Mouse (Mus musculus) hindbrain, embryonic 11.5 days (tissue): ENCODE results near the gene Cpeb4. TPM values are rescaled to one million over a fixed set of nuclear protein-coding genes. Genes with fewer than 3 reads are reported as not detected.
A peak's percentile ranks its signal among the peaks of the same experiment; 100 is the strongest.

Experiments used
- ATAC-seq: fragments of 200-750 bp; cut with Nextera tagmentation; 2 replicates; pipeline ENCODE4 v1.8.0; 2017; ENCODE audit warnings: mild to moderate bottlenecking, moderate TSS enrichment, moderate library complexity; ENCODE audit not compliant: low FRiP score
- DNase-seq: peaks from one replicate; pipeline ENCODE4 v3.0.0-alpha.2; 2015; ENCODE audit warnings: low spot score
- H3K27ac ChIP-seq: fragments of 300-500 bp; sonication (generic); 2 replicates; pipeline ENCODE4 v1.5.1; 2014; ENCODE audit warnings: mild to moderate bottlenecking, low read depth, low read length
- H3K27me3 ChIP-seq: fragments of 300-500 bp; sonication (generic); 2 replicates; pipeline ENCODE4 v1.6.1; 2014; ENCODE audit warnings: mild to moderate bottlenecking, low read length, moderate library complexity, mixed read lengths; ENCODE audit not compliant: control insufficient read depth, insufficient read depth
- H3K36me3 ChIP-seq: fragments of 300-500 bp; sonication (generic); 2 replicates; pipeline ENCODE4 v1.6.1; 2014; ENCODE audit warnings: mild to moderate bottlenecking, low read length, moderate library complexity, mixed read lengths; ENCODE audit not compliant: control insufficient read depth, insufficient read depth
- H3K4me1 ChIP-seq: fragments of 300-500 bp; sonication (generic); replicated peaks from 2 replicates; pipeline ENCODE4 v1.6.1; 2014; ENCODE audit warnings: low read length, mixed read lengths; ENCODE audit not compliant: control insufficient read depth, insufficient read depth
- H3K4me2 ChIP-seq: fragments of 300-500 bp; sonication (generic); replicated peaks from 2 replicates; pipeline ENCODE4 v1.6.1; 2014; ENCODE audit warnings: mild to moderate bottlenecking, low read depth, low read length
- H3K4me3 ChIP-seq: fragments of 300-500 bp; sonication (generic); 2 replicates; pipeline ENCODE4 v1.5.1; 2014; ENCODE audit warnings: low read depth, low read length
- H3K9ac ChIP-seq: fragments of 300-500 bp; sonication (generic); 2 replicates; pipeline ENCODE4 v1.6.1; 2014; ENCODE audit warnings: low read depth, low read length
- H3K9me3 ChIP-seq: fragments of 300-500 bp; sonication (generic); 2 replicates; pipeline ENCODE4 v1.6.1; 2016; ENCODE audit warnings: low read length; ENCODE audit not compliant: control insufficient read depth
- WGBS: fragments of 180-500 bp; shearing (Covaris S2); extraction: QIAGEN DNeasy Blood & Tissue Kit; methylation state at CpG from one replicate; pipeline ENCODE4 v1.1.7; 2014; 5-methylcytosine and 5-hydroxymethylcytosine counted together
- polyA plus RNA-seq: library from polyadenylated mRNA; unstranded; fragments of >200 nt; fragmentation: Nextera tagmentation; extraction: Ambion mirVana; gene quantifications from 2 replicates; pipeline ENCODE4 v1.2.1, GENCODE M21; 2014

The Cpeb4 gene
- polyA plus RNA-seq, 1 experiment from 2014 or later, result 14.3 TPM

- Histone ChIP-seq H3K9ac (no peak overlapping the region), H3K4me2 (no peak overlapping the region), H3K27me3 (no peaks in the 10 kb centered on the region), H3K36me3 (no peaks in the 10 kb centered on the region), H3K27ac (no peak overlapping the region), H3K4me1 (no peaks in the 10 kb centered on the region), H3K4me3 (no peak overlapping the region), H3K9me3 (no peaks in the 10 kb centered on the region)
- 91% methylated on average over 10 of the region's 10 CpGs for WGBS
- no peak for DNase-seq
- ATAC-seq, result no peak
Measured at GRCm38 (mm10) chr11:31936910-31937525, 65.0 kb downstream of the Cpeb4 start.

DNA sequence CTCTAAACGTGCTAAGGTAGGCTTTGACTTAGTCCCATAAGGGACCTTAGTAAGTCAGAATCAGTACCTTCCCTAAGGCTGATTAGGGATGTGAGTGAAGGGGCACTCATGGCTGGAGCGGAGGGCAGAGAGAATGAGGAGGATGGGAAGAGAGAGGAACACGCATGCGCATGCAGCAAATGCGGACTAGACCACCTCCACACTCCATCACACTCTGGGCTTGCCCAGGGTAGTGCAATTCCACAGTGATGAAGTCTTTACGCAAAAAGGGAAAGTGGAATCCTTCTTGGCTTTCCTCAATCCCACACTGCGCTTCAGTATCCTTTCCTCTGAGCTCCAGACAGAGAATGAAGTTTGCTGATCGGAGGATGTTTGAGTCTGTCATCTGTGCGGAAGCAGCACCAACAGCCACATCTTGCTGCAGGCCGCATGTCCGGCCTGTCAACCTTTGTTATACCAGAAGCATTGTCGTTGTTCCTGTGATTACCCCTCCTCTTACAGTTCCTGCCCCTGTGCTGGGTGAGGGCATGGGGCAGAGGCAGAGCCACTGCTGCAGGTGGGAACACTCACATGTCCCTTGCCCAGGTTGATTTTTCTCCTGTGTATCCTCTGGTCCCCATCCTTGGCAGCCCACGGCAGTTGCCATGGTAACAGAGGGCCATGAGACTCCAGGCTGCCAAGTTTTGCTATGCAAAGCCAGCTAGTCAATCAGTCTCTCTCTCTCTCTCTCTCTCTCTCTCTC lies 69.1 kb downstream of the Cpeb4 start:
- 81% methylated on average over 13 of the region's 13 CpGs for WGBS
- Histone ChIP-seq H3K4me3 (no peak overlapping the region), H3K27ac (0 out of 2 replicates have a peak overlapping the region, but pooled peaks have one; percentile 24), H3K4me2 (no peak overlapping the region), H3K9ac (no peak overlapping the region), H3K4me1 (no peaks in the 10 kb centered on the region), H3K36me3 (no peaks in the 10 kb centered on the region), H3K9me3 (no peaks in the 10 kb centered on the region), H3K27me3 (no peaks in the 10 kb centered on the region)
- peak; percentile 42 for DNase-seq
- ATAC-seq, result 0 out of 2 replicates have a peak, but pooled peaks have one; percentile 47

- no peaks in the 10 kb centered on the region for H3K4me1 ChIP-seq
- no peak for DNase-seq
- no peaks in the 10 kb centered on the region for H3K36me3 ChIP-seq
- no peak for ATAC-seq
- no peak overlapping the region for H3K27ac ChIP-seq
- no peaks in the 10 kb centered on the region for H3K27me3 ChIP-seq
- H3K9me3 ChIP-seq, result no peaks in the 10 kb centered on the region
- H3K9ac ChIP-seq, result no peak overlapping the region
- WGBS, result 81% methylated on average over 4 of the region's 4 CpGs
- no peak overlapping the region for H3K4me2 ChIP-seq
- H3K4me3 ChIP-seq, result no peak overlapping the region
Measured at GRCm38 (mm10) chr11:31941640-31942638, 69.9 kb downstream of the Cpeb4 start.

DNA sequence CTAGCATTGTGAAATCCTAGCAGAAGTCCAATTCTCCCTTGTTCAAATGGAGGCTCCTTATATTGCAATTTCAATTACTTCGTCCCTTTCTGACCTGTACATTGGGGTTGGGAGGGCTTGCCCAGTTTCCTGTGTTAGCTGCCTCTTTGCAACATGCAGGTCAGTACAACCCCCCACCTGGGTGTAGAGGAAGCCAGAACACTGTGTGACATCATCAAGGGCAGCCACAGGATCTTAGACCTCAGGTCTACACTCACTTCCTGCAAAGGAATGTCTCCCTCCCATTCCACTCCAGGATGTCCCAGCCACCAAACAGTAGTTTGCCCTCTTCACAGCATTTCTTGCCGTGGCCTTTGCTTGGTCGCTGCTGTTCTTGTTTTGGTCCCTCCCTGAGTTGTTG lies 73.5 kb downstream of the Cpeb4 start:
- no peak overlapping the region for H3K9ac ChIP-seq
- no peaks in the 10 kb centered on the region for H3K27me3 ChIP-seq
- WGBS, result 85% methylated on average over 3 of the region's 3 CpGs
- H3K4me3 ChIP-seq, result no peak overlapping the region
- H3K4me2 ChIP-seq, result no peak overlapping the region
- no peak overlapping the region for H3K27ac ChIP-seq
- H3K9me3 ChIP-seq, result no peaks in the 10 kb centered on the region
- DNase-seq, result no peak
- H3K36me3 ChIP-seq, result no peaks in the 10 kb centered on the region
- ATAC-seq, result no peak
- no peaks in the 10 kb centered on the region for H3K4me1 ChIP-seq

- peak overlapping the region; percentile 35 for H3K4me3 ChIP-seq
- H3K9ac ChIP-seq, result peak overlapping the region; percentile 35
- DNase-seq, result peak; percentile 22
- 15% methylated on average over 15 of the region's 15 CpGs for WGBS
- no peaks in the 10 kb centered on the region for H3K9me3 ChIP-seq
- H3K4me2 ChIP-seq, result peak overlapping the region; percentile 45
- no peaks in the 10 kb centered on the region for H3K36me3 ChIP-seq
- peak; percentile 65 for ATAC-seq
- no peaks in the 10 kb centered on the region for H3K4me1 ChIP-seq
- H3K27ac ChIP-seq, result no peak overlapping the region
- no peaks in the 10 kb centered on the region for H3K27me3 ChIP-seq
Measured at GRCm38 (mm10) chr11:31948462-31949330, 76.7 kb downstream of the Cpeb4 start.

- no peaks in the 10 kb centered on the region for H3K27me3 ChIP-seq
- H3K27ac ChIP-seq, result no peak overlapping the region
- ATAC-seq, result peak; percentile 87
- H3K4me1 ChIP-seq, result no peaks in the 10 kb centered on the region
- peak overlapping the region; percentile 35 for H3K9ac ChIP-seq
- H3K36me3 ChIP-seq, result no peaks in the 10 kb centered on the region
- WGBS, result 2% methylated on average over 17 of the region's 17 CpGs
- DNase-seq, result peak; percentile 91
- peak overlapping the region; percentile 45 for H3K4me2 ChIP-seq
- peak overlapping the region; percentile 35 for H3K4me3 ChIP-seq
- H3K9me3 ChIP-seq, result no peaks in the 10 kb centered on the region
Measured at GRCm38 (mm10) chr11:31949331-31949785, 77.3 kb downstream of the Cpeb4 start.

GRCm38 (mm10) chr11:31960071-31960470 lies 88.1 kb downstream of the Cpeb4 start:
- H3K4me2 ChIP-seq, result no peak overlapping the region
- no peaks in the 10 kb centered on the region for H3K9me3 ChIP-seq
- no peak overlapping the region for H3K9ac ChIP-seq
- ATAC-seq, result no peak
- H3K4me1 ChIP-seq, result no peaks in the 10 kb centered on the region
- H3K36me3 ChIP-seq, result no peaks in the 10 kb centered on the region
- H3K27me3 ChIP-seq, result no peaks in the 10 kb centered on the region
- no peak overlapping the region for H3K27ac ChIP-seq
- no peak for DNase-seq
- no peak overlapping the region for H3K4me3 ChIP-seq

GRCm38 (mm10) chr11:31963993-31964392 lies 92.0 kb downstream of the Cpeb4 start:
- Histone ChIP-seq H3K27me3 (no peaks in the 10 kb centered on the region), H3K27ac (no peak overlapping the region), H3K9me3 (no peaks in the 10 kb centered on the region), H3K4me2 (no peak overlapping the region), H3K4me1 (no peaks in the 10 kb centered on the region), H3K36me3 (no peaks in the 10 kb centered on the region), H3K4me3 (no peak overlapping the region), H3K9ac (no peak overlapping the region)
- DNase-seq, result no peak
- WGBS, result 94% methylated on average over 1 of the region's 1 CpGs
- ATAC-seq, result no peak
